Mouse (Mus musculus) limb, embryonic 14.5 days (tissue): ENCODE results near the gene Gm34653. TPM values are rescaled to one million over a fixed set of nuclear protein-coding genes. Genes with fewer than 3 reads are reported as not detected.
"Not testable (repeated sequence)": the region's sequence is repeated elsewhere in the genome, so short reads cannot be mapped to it uniquely, and the experiment has no call there.

ENCODE experiments used
- ATAC-seq: fragments of 200-750 bp; cut with Nextera tagmentation; 2 replicates; pipeline ENCODE4 v1.8.0; 2017; ENCODE audit warnings: low read depth, moderate number of reproducible peaks, moderate TSS enrichment; ENCODE audit not compliant: low FRiP score
- DNase-seq: peaks from one replicate; pipeline ENCODE4 v3.0.0-alpha.2; 2015; ENCODE audit warnings: low spot score
- H3K27ac ChIP-seq: fragments of 300-500 bp; sonication (generic); replicated peaks from 2 replicates; pipeline ENCODE4 v1.5.1; 2014; ENCODE audit warnings: low read depth, mild to moderate bottlenecking, low read length, moderate library complexity, mixed read lengths
- H3K27me3 ChIP-seq: fragments of 300-500 bp; sonication (generic); 2 replicates; pipeline ENCODE4 v1.6.1; 2014; ENCODE audit warnings: low read length, mixed read lengths; ENCODE audit not compliant: control insufficient read depth, insufficient read depth
- H3K36me3 ChIP-seq: fragments of 300-500 bp; sonication (generic); 2 replicates; pipeline ENCODE4 v1.6.1; 2014; ENCODE audit warnings: mild to moderate bottlenecking, low read length, moderate library complexity, mixed read lengths; ENCODE audit not compliant: control insufficient read depth, insufficient read depth
- H3K4me1 ChIP-seq: fragments of 300-500 bp; sonication (generic); 2 replicates; pipeline ENCODE4 v1.6.1; 2014; ENCODE audit warnings: antibody characterized with exemption, low read length, mixed read lengths; ENCODE audit not compliant: control insufficient read depth, insufficient read depth
- H3K4me2 ChIP-seq: fragments of 300-500 bp; sonication (generic); replicated peaks from 2 replicates; pipeline ENCODE4 v1.6.1; 2014; ENCODE audit warnings: low read depth, mild to moderate bottlenecking, low read length, moderate library complexity; ENCODE audit not compliant: severe bottlenecking
- H3K4me3 ChIP-seq: fragments of 300-500 bp; sonication (generic); replicated peaks from 2 replicates; pipeline ENCODE4 v1.5.1; 2014; ENCODE audit warnings: low read length
- H3K9ac ChIP-seq: fragments of 300-500 bp; sonication (generic); 2 replicates; pipeline ENCODE4 v1.6.1; 2014; ENCODE audit warnings: mild to moderate bottlenecking, low read depth, low read length, moderate library complexity; ENCODE audit not compliant: severe bottlenecking
- H3K9me3 ChIP-seq: fragments of 300-500 bp; sonication (generic); 2 replicates; pipeline ENCODE4 v1.6.1; 2016; ENCODE audit warnings: low read length; ENCODE audit not compliant: control insufficient read depth
- POLR2A ChIP-seq: fragments of 200-500 bp; IDR thresholded peaks from 2 replicates; pipeline ENCODE4 v1.8.0; 2012; ENCODE audit warnings: inconsistent platforms, mild to moderate bottlenecking, moderate library complexity, borderline replicate concordance; ENCODE audit not compliant: insufficient read depth, insufficient read length; ENCODE audit errors: extremely low read depth
- WGBS: fragments of 180-500 bp; shearing (Covaris S2); extraction: QIAGEN DNeasy Blood & Tissue Kit; methylation state at CpG from one replicate; pipeline ENCODE4 v1.1.7; 2014; 5-methylcytosine and 5-hydroxymethylcytosine counted together
- polyA plus RNA-seq, 2 experiments: library from polyadenylated mRNA; depleted of rRNA in 1 of 2; stranded (reverse) in 1 of 2; unstranded in 1 of 2; fragments of >200 nt; fragmentation: Nextera tagmentation in 1 of 2; extraction: Ambion mirVana in 1 of 2; gene quantifications; 2 replicates each; pipeline versions ENCODE4 v1.2.1 to v1.2.3; 2012 to 2014

The Gm34653 gene
- 0.04 and 0.05 TPM in 2 replicates for polyA plus RNA-seq (2012; rRNA removed)
- polyA plus RNA-seq (2014; fragmentation: Nextera tagmentation; extraction: Ambion mirVana) = not detected in 2 replicates

DNA sequence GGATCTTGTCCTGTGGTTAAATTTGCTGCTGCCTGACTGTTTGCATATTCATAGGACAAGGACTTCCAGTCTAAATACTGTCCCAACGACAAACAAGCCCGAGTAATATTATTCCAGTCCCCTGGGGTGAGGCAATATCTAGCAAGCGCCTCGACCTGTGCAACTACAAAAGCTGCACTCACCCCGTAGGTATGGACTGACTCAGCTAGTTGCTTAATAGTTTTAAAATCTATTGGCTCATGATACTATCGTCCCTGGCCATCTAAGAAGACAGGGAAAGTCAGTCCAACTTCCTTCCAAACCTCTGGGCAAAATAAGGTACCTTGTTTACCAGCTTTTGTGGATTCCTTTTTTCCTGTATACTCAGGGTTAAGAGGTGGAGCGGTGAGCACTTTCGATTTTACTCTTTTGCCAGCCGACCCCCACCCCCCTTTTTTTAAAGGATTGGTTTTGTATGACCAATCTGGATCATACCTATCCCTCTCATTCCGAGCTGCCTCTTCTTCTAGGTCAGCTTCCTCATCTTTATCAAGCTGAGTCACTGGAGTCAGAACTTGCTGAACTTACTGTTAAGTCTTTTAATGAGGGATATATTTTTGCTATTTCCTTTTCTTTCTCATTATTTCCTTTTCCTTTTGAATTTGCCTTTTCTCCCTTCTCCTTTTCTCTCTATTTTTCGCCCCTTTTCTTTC is at the start of gene Gm34653:
Gm34653 (plus strand) TSS at position 242 of the 692 bp plus-strand sequence.
- not testable (repeated sequence) for H3K27ac ChIP-seq, H3K4me1 ChIP-seq, H3K27me3 ChIP-seq, H3K4me3 ChIP-seq, H3K4me2 ChIP-seq, ATAC-seq, DNase-seq, H3K9me3 ChIP-seq, H3K9ac ChIP-seq, H3K36me3 ChIP-seq
- 67% methylated on average over 11 of the region's 11 CpGs for WGBS

DNA sequence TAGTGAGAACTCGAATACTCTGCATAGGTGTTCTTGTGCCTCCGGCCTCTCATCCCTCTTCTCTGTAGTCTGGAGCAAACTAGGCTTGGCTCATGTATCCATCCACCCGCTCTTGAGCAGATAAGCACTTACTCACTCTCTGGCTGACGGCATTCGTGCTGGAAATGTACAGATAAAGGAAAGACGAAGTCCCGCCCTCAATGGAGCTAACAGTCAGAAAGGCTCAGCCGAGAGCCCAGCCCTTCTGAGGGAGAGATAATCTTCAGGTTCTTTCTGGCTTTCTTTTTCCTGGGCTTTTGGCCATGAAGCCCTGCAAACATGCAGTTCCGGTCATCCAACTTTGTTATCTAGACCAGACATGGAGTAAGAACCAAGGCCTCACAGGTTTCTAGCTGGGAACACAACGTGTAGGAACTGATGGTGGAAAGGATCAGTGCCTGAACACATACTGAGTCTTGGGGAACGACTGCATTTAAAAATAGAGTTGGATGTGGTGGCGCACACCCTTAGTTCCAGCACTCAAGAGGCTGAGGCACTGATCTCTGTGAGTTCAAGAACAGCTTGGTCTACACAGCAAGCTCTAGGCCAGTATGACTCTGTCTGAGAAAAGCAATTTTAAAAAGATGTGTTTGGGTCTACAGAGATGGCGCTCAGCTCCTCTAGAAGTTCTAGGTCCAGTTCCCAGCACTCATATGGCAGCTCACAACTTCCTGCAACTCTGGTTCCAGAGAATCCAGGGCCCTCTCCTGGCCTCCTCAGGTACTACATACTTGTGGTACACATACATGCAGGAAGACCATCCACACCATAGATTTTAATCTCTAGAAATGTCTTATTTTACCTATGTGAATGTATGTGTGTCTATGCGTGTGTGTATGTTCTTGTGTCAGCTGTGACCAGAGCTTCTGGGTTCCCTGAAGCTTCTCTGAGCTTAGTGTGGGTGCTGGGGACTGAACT is 49.5 kb upstream of the Gm34653 start:
- no peaks in the 10 kb centered on the region for H3K9me3 ChIP-seq
- H3K4me3 ChIP-seq = no peak overlapping the region
- peaks cover 67% of the 10 kb centered on the region for H3K36me3 ChIP-seq
- no peak overlapping the region for H3K27ac ChIP-seq
- H3K27me3 ChIP-seq = no peaks in the 10 kb centered on the region
- no peak overlapping the region for H3K4me2 ChIP-seq
- DNase-seq (no peak), ATAC-seq (no peak)
- no peak overlapping the region for H3K9ac ChIP-seq
- TF ChIP-seq POLR2A = no peak
- no peaks in the 10 kb centered on the region for H3K4me1 ChIP-seq
- 94% methylated on average over 14 of the region's 14 CpGs for WGBS

DNA sequence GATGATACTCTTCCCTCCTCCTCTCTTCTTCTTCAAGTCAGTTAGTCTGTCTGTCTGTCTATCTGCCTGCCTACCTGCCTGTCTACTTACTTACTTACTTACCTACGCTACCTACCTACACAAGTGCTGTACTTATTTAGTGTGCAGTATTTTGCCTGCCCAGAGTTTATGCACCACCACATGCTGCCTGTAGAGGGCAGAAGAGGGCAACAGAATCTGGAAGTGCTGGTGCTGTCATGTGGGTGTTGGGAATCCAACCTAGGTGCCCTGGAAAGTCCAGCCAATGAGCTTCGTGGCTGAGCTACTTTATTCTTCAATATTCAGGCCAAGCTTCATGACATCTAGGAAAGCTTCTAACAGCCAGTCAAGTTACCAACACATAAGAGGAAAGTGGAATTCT is 48.7 kb upstream of the Gm34653 start:
- ATAC-seq (no peak), DNase-seq (no peak)
- H3K4me2 ChIP-seq = no peak overlapping the region
- no peak overlapping the region for H3K27ac ChIP-seq
- no peak for TF ChIP-seq POLR2A
- no peaks in the 10 kb centered on the region for H3K27me3 ChIP-seq
- no peak overlapping the region for H3K4me3 ChIP-seq
- H3K9ac ChIP-seq = no peak overlapping the region
- H3K4me1 ChIP-seq = no peaks in the 10 kb centered on the region
- H3K36me3 ChIP-seq = peaks cover 62% of the 10 kb centered on the region
- H3K9me3 ChIP-seq = no peaks in the 10 kb centered on the region
- WGBS = 83% methylated on average over 2 of the region's 2 CpGs

DNA sequence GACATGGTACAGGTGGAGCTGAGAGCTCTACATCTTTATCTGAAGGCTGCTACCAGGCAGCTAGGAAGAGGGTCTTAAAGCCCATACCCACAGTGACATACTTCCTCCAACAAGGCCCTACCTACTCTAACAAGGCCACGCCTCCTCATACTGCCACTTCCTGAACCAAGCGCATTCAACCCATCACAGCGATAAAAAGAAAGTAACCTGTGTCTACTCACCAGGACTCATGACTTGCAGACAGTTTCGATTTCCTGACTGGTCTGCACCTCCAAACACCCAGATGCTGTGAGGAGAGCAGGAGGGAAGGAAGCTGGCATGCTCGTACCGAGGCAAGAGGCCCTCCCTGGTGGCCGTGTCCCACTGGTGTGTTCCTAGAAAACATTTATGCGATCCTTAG is 42.5 kb upstream of the Gm34653 start:
- H3K9ac ChIP-seq = no peak overlapping the region
- no peaks in the 10 kb centered on the region for H3K9me3 ChIP-seq
- ATAC-seq (no peak), DNase-seq (no peak)
- no peaks in the 10 kb centered on the region for H3K4me1 ChIP-seq
- no peak overlapping the region for H3K27ac ChIP-seq
- WGBS = 96% methylated on average over 8 of the region's 8 CpGs
- no peak overlapping the region for H3K4me3 ChIP-seq
- no peak for TF ChIP-seq POLR2A
- no peaks in the 10 kb centered on the region for H3K27me3 ChIP-seq
- H3K36me3 ChIP-seq = peaks cover 24% of the 10 kb centered on the region
- H3K4me2 ChIP-seq = no peak overlapping the region

DNA sequence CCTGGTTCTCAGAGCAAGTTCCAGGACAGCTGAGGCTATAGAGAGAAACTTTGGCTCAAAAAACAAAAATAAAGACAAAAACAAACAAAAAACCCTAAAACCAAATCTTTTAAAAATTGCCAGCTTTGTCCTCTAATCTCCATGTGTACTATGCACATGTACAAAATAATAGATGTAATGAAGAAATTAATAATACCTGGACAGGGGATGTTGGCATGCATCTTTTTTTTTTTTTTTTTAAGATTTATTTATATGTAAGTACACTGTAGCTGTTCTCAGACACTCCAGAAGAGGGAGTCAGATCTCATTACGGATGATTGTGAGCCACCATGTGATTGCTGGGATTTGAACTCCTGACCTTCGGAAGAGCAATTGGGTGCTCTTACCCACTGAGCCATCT is 40.3 kb upstream of the Gm34653 start:
- H3K27me3 ChIP-seq = not testable (repeated sequence)

More for the DNA sequence above, 40.3 kb upstream of the Gm34653 start:
- WGBS = 87% methylated on average over 2 of the region's 2 CpGs
- not testable (repeated sequence) for H3K9ac ChIP-seq, ATAC-seq, DNase-seq, H3K4me3 ChIP-seq, H3K27ac ChIP-seq, H3K9me3 ChIP-seq, H3K4me2 ChIP-seq, H3K4me1 ChIP-seq
- peaks cover 22% of the 10 kb centered on the region for H3K36me3 ChIP-seq
